Mouse (Mus musculus) CH12.LX (cell line): Measurements from ENCODE around the gene Gm11492. TPM values are rescaled to one million over a fixed set of nuclear protein-coding genes. Genes with fewer than 3 reads are reported as not detected.

Source experiments
- DNase-seq: peaks from one replicate; pipeline ENCODE4 v3.0.0-alpha.2; 2013; ENCODE audit errors: extremely low read depth
- H3K27ac ChIP-seq: 2 replicates; pipeline ENCODE4 v1.5.1; 2012; ENCODE audit warnings: low read depth, mild to moderate bottlenecking, control low read depth, moderate library complexity; ENCODE audit not compliant: insufficient read depth
- H3K27me3 ChIP-seq: replicated peaks from 2 replicates; pipeline ENCODE3; 2012; ENCODE audit warnings: inconsistent platforms
- H3K36me3 ChIP-seq, 2 experiments: replicated peaks in 1 of 2; 2 replicates each; pipeline versions ENCODE3 to v1.6.1; 2012; ENCODE audit warnings: inconsistent platforms in 1 of 2, low read length in 1 of 2, mild to moderate bottlenecking in 1 of 2, mixed read lengths in 1 of 2, moderate library complexity in 1 of 2; ENCODE audit not compliant: control insufficient read depth in 1 of 2, insufficient read depth in 1 of 2
- H3K4me1 ChIP-seq, 2 experiments: 2 replicates each; pipeline ENCODE4 v1.6.1; 2012; ENCODE audit warnings: inconsistent platforms in 1 of 2, moderate library complexity in 1 of 2; ENCODE audit not compliant: insufficient read depth in 2 of 2, control insufficient read depth in 1 of 2
- H3K4me2 ChIP-seq: 2 replicates; pipeline ENCODE4 v1.6.1; 2012; ENCODE audit warnings: low read depth, mild to moderate bottlenecking, control low read depth; ENCODE audit not compliant: poor library complexity, insufficient read depth, severe bottlenecking
- H3K4me3 ChIP-seq, 3 experiments: fragments of 150-350 bp in 1 of 3; sonication (generic) in 1 of 3; replicated peaks in 1 of 3; 2 replicates each; pipeline versions ENCODE3 to v1.5.1; 2011 to 2012; ENCODE audit warnings: low read depth in 2 of 3, low read length in 2 of 3, mild to moderate bottlenecking in 2 of 3, moderate library complexity in 2 of 3, control low read depth in 1 of 3, improper control_type of control experiment in 1 of 3, inconsistent platforms in 1 of 3, mixed read lengths in 1 of 3; ENCODE audit not compliant: poor library complexity in 1 of 3
- H3K79me2 ChIP-seq: replicated peaks from 2 replicates; pipeline ENCODE4 v1.6.1; 2012; ENCODE audit warnings: mild to moderate bottlenecking, moderate library complexity; ENCODE audit not compliant: control insufficient read depth, poor library complexity, insufficient read depth, severe bottlenecking; ENCODE audit errors: extremely low read depth
- H3K9ac ChIP-seq: 2 replicates; pipeline ENCODE4 v1.6.1; 2012; ENCODE audit warnings: low read depth, mild to moderate bottlenecking, control low read depth, moderate library complexity; ENCODE audit not compliant: insufficient read depth
- H3K9me3 ChIP-seq: replicated peaks from 2 replicates; pipeline ENCODE3; 2012; ENCODE audit warnings: low read length, inconsistent platforms, mixed read lengths
- CTCF ChIP-seq, 2 experiments: IDR thresholded peaks in 1 of 2; conservative IDR thresholded peaks in 1 of 2; 2 replicates each; pipeline ENCODE4 v1.5.1; 2011 to 2012; ENCODE audit warnings: low read depth in 2 of 2, low read length in 2 of 2, improper control_type of control experiment in 1 of 2, inconsistent platforms in 1 of 2, mild to moderate bottlenecking in 1 of 2, moderate library complexity in 1 of 2
- ELF1 ChIP-seq: IDR thresholded peaks from 2 replicates; pipeline ENCODE4 v1.6.1; 2014; ENCODE audit warnings: low read depth, mild to moderate bottlenecking, inconsistent platforms, low read length, improper control_type of control experiment
- EP300 ChIP-seq: IDR thresholded peaks from 2 replicates; pipeline ENCODE4 v1.6.1; 2011; ENCODE audit warnings: low read length, improper control_type of control experiment
- ETS1 ChIP-seq: conservative IDR thresholded peaks from 2 replicates; pipeline ENCODE4 v1.6.1; 2012; ENCODE audit warnings: low read depth, mild to moderate bottlenecking, inconsistent platforms, low read length, improper control_type of control experiment, moderate library complexity
- HCFC1 ChIP-seq: IDR thresholded peaks from 2 replicates; pipeline ENCODE4 v1.6.1; 2012; ENCODE audit warnings: low read depth, mild to moderate bottlenecking, inconsistent platforms, low read length, improper control_type of control experiment
- IRF4 ChIP-seq: IDR thresholded peaks from 2 replicates; pipeline ENCODE4 v1.6.1; 2014; ENCODE audit warnings: low read depth, mild to moderate bottlenecking, inconsistent platforms, low read length, improper control_type of control experiment
- MAX ChIP-seq: IDR thresholded peaks from 2 replicates; pipeline ENCODE4 v1.6.1; 2011; ENCODE audit warnings: low read length, improper control_type of control experiment
- MAZ ChIP-seq: IDR thresholded peaks from 2 replicates; pipeline ENCODE4 v1.6.1; 2012; ENCODE audit warnings: low read depth, mild to moderate bottlenecking, inconsistent platforms, low read length, improper control_type of control experiment, moderate library complexity
- PAX5 ChIP-seq: IDR thresholded peaks from 2 replicates; pipeline ENCODE4 v1.6.1; 2012; ENCODE audit warnings: low read length, inconsistent platforms, mixed read lengths
- RAD21 ChIP-seq: IDR thresholded peaks from 2 replicates; pipeline ENCODE4 v1.6.1; 2011; ENCODE audit warnings: low read depth, mild to moderate bottlenecking, low read length, improper control_type of control experiment, moderate library complexity
- TCF12 ChIP-seq: IDR thresholded peaks from 2 replicates; pipeline ENCODE4 v1.6.1; 2014; ENCODE audit warnings: low read depth, mild to moderate bottlenecking, inconsistent platforms, low read length, improper control_type of control experiment
- USF2 ChIP-seq: conservative IDR thresholded peaks from 2 replicates; pipeline ENCODE4 v1.6.1; 2011; ENCODE audit warnings: low read depth, low read length, improper control_type of control experiment
- ZNF384 ChIP-seq: IDR thresholded peaks from 2 replicates; pipeline ENCODE4 v1.6.1; 2012; ENCODE audit warnings: low read depth, low read length, improper control_type of control experiment, inconsistent platforms
- dilution Hi-C: fragments of 300-500 bp; cut with MboI; formaldehyde crosslinking; loops from 2 replicates; pipeline ENCODE4 v1.14.3; 2020; ENCODE audit warnings: low sequenced_read_pairs; ENCODE audit not compliant: extremely low pct_unique_long_range_greater_than_20kb, extremely low pct_ligation_motif_present
- in situ Hi-C: fragments of 300-500 bp; cut with MboI; formaldehyde crosslinking; loops from 3 replicates; pipeline ENCODE4 v1.14.3; 2019; ENCODE audit warnings: low sequenced_read_pairs, low pct_ligation_motif_present, low pct_unique_long_range_greater_than_20kb, mixed read lengths
- polyA plus RNA-seq: library from polyadenylated mRNA; unstranded; fragments of >175 nt; gene quantifications from 2 replicates; pipeline ENCODE4 v1.2.1, GENCODE M21; 2012; ENCODE audit warnings: low read depth; ENCODE audit not compliant: insufficient read length
- total RNA-seq, 2 experiments: library from RNA; depleted of rRNA; stranded (reverse); fragments of 300-350 nt in 1 of 2; fragments of >200 nt in 1 of 2; gene quantifications; 2 replicates each; pipeline ENCODE4 v1.2.3; 2012 to 2014

Gm11492 gene
- total and polyA plus RNA-seq, 3 experiments: not detected

DNA sequence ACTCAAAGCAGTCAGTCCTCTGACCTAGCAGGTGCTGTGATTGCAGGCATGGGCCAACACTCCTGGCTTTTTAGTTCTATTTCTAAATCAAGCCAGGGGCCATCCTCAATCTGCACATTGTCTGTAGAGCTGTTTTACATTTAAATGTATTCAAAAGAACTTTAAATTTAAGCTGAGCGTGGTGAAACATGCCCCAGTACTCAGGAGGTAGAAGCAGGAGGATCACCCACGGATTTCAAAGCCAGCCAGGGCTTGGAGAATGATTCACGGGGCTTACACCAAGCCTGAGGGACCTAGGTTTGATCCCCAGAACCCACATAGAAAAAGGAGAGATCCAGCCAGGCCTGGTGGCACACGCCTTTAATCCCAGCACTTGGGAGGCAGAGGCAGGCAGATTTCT is 13.1 kb upstream of the Gm11492 start:
- no peak overlapping the region for H3K4me3 ChIP-seq
- dilution Hi-C loops: no loop called here
- no peak overlapping the region for H3K4me2 ChIP-seq
- H3K4me1 ChIP-seq: no peaks in the 10 kb centered on the region; a peak in 1 of 4 replicates
- H3K9ac ChIP-seq: no peak overlapping the region
- no peaks in the 10 kb centered on the region for H3K9me3 ChIP-seq
- no peak overlapping the region for H3K27ac ChIP-seq
- in situ Hi-C loops: no loop called here
- no peaks in the 10 kb centered on the region for H3K36me3 ChIP-seq
- H3K27me3 ChIP-seq: peaks cover 2% of the 10 kb centered on the region
- no peak for DNase-seq
- TF ChIP-seq TCF12 (no peak), ELF1 (no peak), HCFC1 (no peak), CTCF (conservative IDR thresholded peaks at IDR 0.05 in 1 of 2, IDR thresholded peaks at IDR 0.05 in 1 of 2; ENCODE audit: low read depth in 2 of 2, low read length in 2 of 2) (no peak), MAX (no peak), ZNF384 (no peak)
- H3K79me2 ChIP-seq: no peaks in the 10 kb centered on the region

DNA sequence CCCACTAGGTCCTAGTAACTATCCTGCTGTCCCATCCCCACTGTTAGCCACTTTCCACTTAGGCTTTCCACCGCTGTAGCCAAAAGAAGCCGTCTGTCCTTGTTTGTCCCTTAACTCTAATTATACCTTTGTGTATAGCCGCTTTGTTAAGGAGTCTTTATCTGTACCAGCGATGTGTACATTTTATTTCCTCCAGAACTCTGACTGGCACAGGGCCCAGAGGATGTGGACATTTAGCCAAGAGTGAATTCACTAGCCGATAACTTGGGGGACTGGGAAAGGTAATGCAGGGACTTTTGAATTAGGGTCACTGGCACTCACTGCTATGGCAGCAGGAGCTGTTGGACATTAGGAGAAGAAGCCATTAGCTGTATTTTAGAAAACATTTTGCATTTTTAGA is 12.1 kb upstream of the Gm11492 start:
- DNase-seq: no peak
- H3K27ac ChIP-seq: no peak overlapping the region
- H3K4me2 ChIP-seq: no peak overlapping the region
- no peaks in the 10 kb centered on the region for H3K79me2 ChIP-seq
- TF ChIP-seq ELF1: no peak
- TF ChIP-seq MAZ: no peak
- no peak for TF ChIP-seq IRF4
- TF ChIP-seq RAD21: no peak
- TF ChIP-seq USF2: no peak
- TF ChIP-seq ETS1: no peak
- TF ChIP-seq EP300: no peak
- TF ChIP-seq, all 38 proteins: peak for 0
- Histone ChIP-seq H3K9me3 (no peaks in the 10 kb centered on the region), H3K27me3 (peaks cover 2% of the 10 kb centered on the region), H3K4me3 (no peak overlapping the region), H3K4me1 (no peaks in the 10 kb centered on the region; a peak in 1 of 4 replicates), H3K9ac (no peak overlapping the region), H3K36me3 (no peaks in the 10 kb centered on the region)
- in situ Hi-C loops (no loop called here), dilution Hi-C loops (no loop called here)

GRCm38 (mm10) chr11:87555106-87555703 is 11.2 kb upstream of the Gm11492 start:
- in situ Hi-C loops: no loop called here
- Histone ChIP-seq H3K4me2 (no peak overlapping the region), H3K27me3 (peaks cover 2% of the 10 kb centered on the region), H3K9ac (no peak overlapping the region), H3K4me1 (no peaks in the 10 kb centered on the region; a peak in 1 of 4 replicates), H3K79me2 (no peaks in the 10 kb centered on the region), H3K4me3 (no peak overlapping the region), H3K36me3 (no peaks in the 10 kb centered on the region), H3K27ac (no peak overlapping the region), H3K9me3 (no peaks in the 10 kb centered on the region)
- dilution Hi-C loops: no loop called here
- DNase-seq: no peak
- no peak for TF ChIP-seq PAX5
